In genomic region chr6:135228465-135228941, GRCm38 (mm10) we compare ENCODE assay signal across 10 mouse cellular contexts. TPM values are rescaled to one million over a fixed set of nuclear protein-coding genes. Genes with fewer than 3 reads are reported as not detected.
DNase-seq lines count a peak whose midpoint lies in the region; ATAC-seq and TF ChIP-seq lines count a peak whose summit lies in the region.
"Had no signal": no experiment of that assay in that cellular context is flagged by ENCODE, and none has a peak within 500 bp of the region (broad histone marks: within the 10 kb centered on the region; RNA-seq: fewer than 3 reads in every experiment).

No protein-coding gene starts in this region.

- H3K9me3 ChIP-seq in midbrain, embryonic 12.5 days: no peaks in the 10 kb centered on the region
- no peaks in the 10 kb centered on the region for H3K9me3 ChIP-seq in midbrain, embryonic 16.5 days (replicated peaks; ENCODE audit: control insufficient read depth, low read length, poor library complexity, severe bottlenecking)
- H3K9me3 ChIP-seq in hindbrain, postnatal 0 days (ENCODE audit: low read length): no peaks in the 10 kb centered on the region
- no peaks in the 10 kb centered on the region for H3K9me3 ChIP-seq in stomach, embryonic 16.5 days (replicated peaks; ENCODE audit: control insufficient read depth, low read length)
- H3K9me3 ChIP-seq: megakaryocyte, embryonic 14.5 days had no signal

- no peak overlapping the region for H3K9ac ChIP-seq in midbrain, embryonic 12.5 days (replicated peaks)
- H3K9ac ChIP-seq in midbrain, embryonic 16.5 days (ENCODE audit: low read depth, low read length): no peak overlapping the region
- H3K9ac ChIP-seq in hindbrain, postnatal 0 days (replicated peaks; ENCODE audit: low read length): no peak overlapping the region
- H3K9ac ChIP-seq in stomach, embryonic 16.5 days (ENCODE audit: low read length): no peak overlapping the region

- H3K4me3 ChIP-seq in midbrain, embryonic 12.5 days: no peak overlapping the region
- H3K4me3 ChIP-seq in midbrain, embryonic 16.5 days (ENCODE audit: low read depth, low read length): no peak overlapping the region
- H3K4me3 ChIP-seq in hindbrain, postnatal 0 days (ENCODE audit: low read length): no peak overlapping the region
- no peak overlapping the region for H3K4me3 ChIP-seq in stomach, embryonic 16.5 days (replicated peaks; ENCODE audit: low read length)
- H3K4me3 ChIP-seq: megakaryocyte, embryonic 14.5 days had no signal

- peaks cover 31% of the 10 kb centered on the region for H3K36me3 ChIP-seq in midbrain, embryonic 12.5 days
- peaks cover 24% of the 10 kb centered on the region for H3K36me3 ChIP-seq in midbrain, embryonic 16.5 days (ENCODE audit: control insufficient read depth, insufficient read depth, low read length)
- H3K36me3 ChIP-seq in hindbrain, postnatal 0 days (ENCODE audit: insufficient read depth, low read length): peaks cover 22% of the 10 kb centered on the region
- no peaks in the 10 kb centered on the region for H3K36me3 ChIP-seq in stomach, embryonic 16.5 days (ENCODE audit: control insufficient read depth, insufficient read depth, low read length)

- no peak for TF ChIP-seq CTCF in hindbrain, postnatal 0 days (IDR thresholded peaks at IDR 0.05; ENCODE audit: low read depth)

- no peak overlapping the region for H3K4me2 ChIP-seq in midbrain, embryonic 12.5 days (replicated peaks)
- no peak overlapping the region for H3K4me2 ChIP-seq in midbrain, embryonic 16.5 days (ENCODE audit: low read length)
- H3K4me2 ChIP-seq in hindbrain, postnatal 0 days (ENCODE audit: low read depth, low read length): no peak overlapping the region
- no peak overlapping the region for H3K4me2 ChIP-seq in stomach, embryonic 16.5 days (ENCODE audit: low read depth, low read length)

- peak; percentile 51 for ATAC-seq in frontal cortex, adult (ENCODE audit: low TSS enrichment)
- peak; percentile 55 for ATAC-seq in midbrain, embryonic 12.5 days (ENCODE audit: low FRiP score, low read depth)
- no peak for ATAC-seq in midbrain, embryonic 16.5 days
- 0 out of 2 replicates have a peak, but pooled peaks have one; percentile 13 for ATAC-seq in hindbrain, postnatal 0 days
- ATAC-seq in stomach, embryonic 16.5 days (ENCODE audit: insufficient read depth, low FRiP score): peak; percentile 31; the same call in 1 of the 2 replicates

- 40% methylated on average over 10 of the region's 10 CpGs for WGBS in midbrain, embryonic 12.5 days
- WGBS in midbrain, embryonic 16.5 days: 29% methylated on average over 10 of the region's 10 CpGs
- WGBS in hindbrain, postnatal 0 days: 42% methylated on average over 10 of the region's 10 CpGs
- WGBS in stomach, embryonic 16.5 days: 65% methylated on average over 10 of the region's 10 CpGs

- DNase-seq in frontal cortex, postnatal 10 days (ENCODE audit: low spot score in 2 of 2): no peak
- DNase-seq in hindbrain, postnatal 0 days (ENCODE audit: low spot score): peak; percentile 2
- DNase-seq in gastrocnemius, postnatal 25 days: no peak
- no peak for DNase-seq in gastrocnemius, postnatal 10 days
- DNase-seq: kidney, adult 2 months had no signal

- no peaks in the 10 kb centered on the region for H3K27me3 ChIP-seq in midbrain, embryonic 12.5 days
- H3K27me3 ChIP-seq in midbrain, embryonic 16.5 days (ENCODE audit: control insufficient read depth, insufficient read depth, low read depth, low read length): no peaks in the 10 kb centered on the region
- H3K27me3 ChIP-seq in hindbrain, postnatal 0 days (ENCODE audit: insufficient read depth, low read length): no peaks in the 10 kb centered on the region
- H3K27me3 ChIP-seq in stomach, embryonic 16.5 days (ENCODE audit: control insufficient read depth, insufficient read depth, low read length): no peaks in the 10 kb centered on the region
- H3K27me3 ChIP-seq: megakaryocyte, embryonic 14.5 days had no signal

- no peak overlapping the region for H3K27ac ChIP-seq in midbrain, embryonic 12.5 days (replicated peaks)
- no peak overlapping the region for H3K27ac ChIP-seq in midbrain, embryonic 16.5 days (ENCODE audit: low read length)
- H3K27ac ChIP-seq in hindbrain, postnatal 0 days: no peak overlapping the region
- H3K27ac ChIP-seq in stomach, embryonic 16.5 days (ENCODE audit: low read length): no peak overlapping the region

- H3K4me1 ChIP-seq in midbrain, embryonic 12.5 days: peaks cover 12% of the 10 kb centered on the region
- peaks cover 8% of the 10 kb centered on the region for H3K4me1 ChIP-seq in midbrain, embryonic 16.5 days (ENCODE audit: control insufficient read depth, insufficient read depth, low read length)
- peaks cover 2% of the 10 kb centered on the region; the same call in 1 of the 2 replicates for H3K4me1 ChIP-seq in hindbrain, postnatal 0 days (ENCODE audit: insufficient read depth, low read length)
- H3K4me1 ChIP-seq in stomach, embryonic 16.5 days (ENCODE audit: control insufficient read depth, insufficient read depth, low read length): no peaks in the 10 kb centered on the region

RNA-seq across cellular contexts. Expression of gene Gsg1, which starts 25.6 kb away (rescaled TPM):
- polyA plus RNA-seq in midbrain, embryonic 12.5 days (2016; fragmentation: Nextera tagmentation; extraction: Ambion mirVana): 0.24 and 0.45 TPM in 2 replicates
- polyA plus RNA-seq in midbrain, embryonic 16.5 days (2015; fragmentation: Nextera tagmentation; extraction: Ambion mirVana): 0.25 TPM in 2 replicates
- 1.1 TPM in 1 of 2 replicates, not detected in the other for total RNA-seq in hindbrain, postnatal 0 days (2014; rRNA removed)
- 0.18 and 0.31 TPM in 2 replicates for polyA plus RNA-seq in hindbrain, postnatal 0 days (2015; fragmentation: Nextera tagmentation; extraction: Ambion mirVana)
- polyA plus RNA-seq in stomach, embryonic 16.5 days (2015; fragmentation: Nextera tagmentation; extraction: Ambion mirVana): 0.87 and 1.6 TPM in 2 replicates
- not detected for total RNA-seq in gastrocnemius, postnatal 25 days (2021)
- under 1 TPM in 1 of 2 experiments, not detected in 1; 0.38 TPM for total RNA-seq in gastrocnemius, postnatal 10 days (2021)

RNA-seq across cellular contexts. Expression of gene Hebp1, which starts 30.7 kb away (rescaled TPM):
- 2.3 and 4.0 TPM in 2 replicates for polyA plus RNA-seq in midbrain, embryonic 12.5 days (2016; fragmentation: Nextera tagmentation; extraction: Ambion mirVana)
- polyA plus RNA-seq in midbrain, embryonic 16.5 days (2015; fragmentation: Nextera tagmentation; extraction: Ambion mirVana): 4.6 and 5.5 TPM in 2 replicates
- total RNA-seq in hindbrain, postnatal 0 days (2014; rRNA removed): 5.7 and 8.3 TPM in 2 replicates
- polyA plus RNA-seq in hindbrain, postnatal 0 days (2015; fragmentation: Nextera tagmentation; extraction: Ambion mirVana): 10.3 and 13.2 TPM in 2 replicates
- polyA plus RNA-seq in stomach, embryonic 16.5 days (2015; fragmentation: Nextera tagmentation; extraction: Ambion mirVana): 37.4 and 37.7 TPM in 2 replicates
- 10 to 100 TPM in 1 of 2 experiments, 1 to 10 TPM in 1; 4.8 to 10.2 TPM for total RNA-seq in gastrocnemius, postnatal 25 days (2021)
- total RNA-seq in gastrocnemius, postnatal 10 days (2021): 10 to 100 TPM; 11.5 to 16.8 TPM

RNA-seq across cellular contexts. Expression of gene Fam234b, which starts 30.7 kb away (rescaled TPM):
- 39.0 and 43.6 TPM in 2 replicates for polyA plus RNA-seq in midbrain, embryonic 12.5 days (2016; fragmentation: Nextera tagmentation; extraction: Ambion mirVana)
- 123 and 139 TPM in 2 replicates for polyA plus RNA-seq in midbrain, embryonic 16.5 days (2015; fragmentation: Nextera tagmentation; extraction: Ambion mirVana)
- total RNA-seq in hindbrain, postnatal 0 days (2014; rRNA removed): 75.7 and 79.0 TPM in 2 replicates
- polyA plus RNA-seq in hindbrain, postnatal 0 days (2015; fragmentation: Nextera tagmentation; extraction: Ambion mirVana): 86.6 and 92.0 TPM in 2 replicates
- polyA plus RNA-seq in stomach, embryonic 16.5 days (2015; fragmentation: Nextera tagmentation; extraction: Ambion mirVana): 29.1 and 33.3 TPM in 2 replicates
- 1 to 10 TPM; 3.4 to 3.9 TPM for total RNA-seq in gastrocnemius, postnatal 25 days (2021)
- 1 to 10 TPM; 3.0 to 6.9 TPM for total RNA-seq in gastrocnemius, postnatal 10 days (2021)
